Mouse (Mus musculus) cerebellum, adult 9-11 months (tissue): Measurements from ENCODE around the gene Bhmt.
A peak's percentile ranks its signal among the peaks of the same experiment; 100 is the strongest.

Experiments used
- DNase-seq: peaks from one replicate; pipeline ENCODE4 v3.0.0; 2022

Bhmt gene

DNA sequence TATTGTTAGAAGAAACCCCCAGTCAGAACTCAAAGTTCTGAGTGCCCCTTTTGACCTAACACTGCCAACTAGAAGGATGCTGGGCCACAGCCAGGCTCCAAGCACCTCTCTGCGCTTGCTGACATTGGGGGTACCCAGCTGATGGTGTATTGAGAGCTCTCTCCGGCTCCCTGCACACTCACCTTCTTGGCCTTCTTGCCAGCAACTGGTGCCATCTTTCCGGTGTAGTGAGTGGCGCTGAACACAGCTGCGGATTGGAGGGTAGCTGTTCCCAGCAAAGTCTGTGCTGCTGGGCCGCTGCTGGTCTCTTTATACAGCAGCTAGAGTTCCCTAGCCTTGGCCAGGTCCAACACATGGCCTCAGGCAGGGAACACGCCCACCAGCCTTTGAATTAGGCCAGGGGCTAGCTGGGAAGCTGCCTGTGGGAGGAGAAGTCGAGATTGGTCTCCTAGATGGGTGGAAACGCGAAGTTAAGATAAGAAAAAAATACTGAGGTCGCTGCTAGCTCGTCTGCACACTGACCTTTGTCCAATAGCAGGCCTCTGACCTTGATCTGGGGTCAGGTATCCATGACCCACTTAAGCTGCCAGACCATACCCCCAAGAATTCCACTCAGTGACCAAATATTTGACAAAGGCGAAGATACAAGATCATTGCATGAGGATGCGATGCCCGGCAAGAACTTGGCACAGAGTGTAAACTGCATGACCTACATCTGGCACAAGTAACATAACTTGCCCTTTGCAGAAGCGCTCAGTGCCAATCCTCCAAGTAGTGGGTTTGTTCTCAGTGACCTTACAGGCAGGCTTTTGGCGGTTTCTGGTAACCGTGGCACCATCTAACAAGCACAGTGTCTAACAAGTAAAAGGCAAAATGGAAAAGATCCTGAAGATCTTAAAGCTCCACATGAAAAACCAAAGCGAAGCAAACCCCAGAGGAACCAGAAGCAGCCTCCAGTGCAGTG is at the start of gene Bhmt:
Gene Bhmt (minus strand): TSS at position 680 of the 964 bp plus-strand sequence.
- no peak for DNase-seq

DNA sequence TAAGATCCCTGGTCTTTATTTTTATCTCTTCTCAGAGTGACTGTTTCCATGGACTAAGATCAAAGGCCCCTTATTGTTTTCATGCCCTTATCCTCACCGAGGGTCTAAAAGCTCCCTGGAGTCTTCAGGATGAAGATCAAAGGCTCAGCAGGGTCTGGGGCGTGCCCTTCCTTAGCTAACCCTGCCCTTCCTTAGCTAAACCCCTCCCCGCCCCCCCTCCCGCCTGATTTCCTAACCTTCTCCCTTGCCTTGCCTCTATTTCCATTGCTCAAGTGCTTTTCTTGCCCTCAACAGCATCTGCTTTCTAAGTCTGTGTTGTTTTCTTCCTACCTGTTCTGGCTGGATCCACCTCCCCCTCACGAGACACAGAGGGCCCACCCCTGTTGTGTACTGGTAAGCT is 49.6 kb upstream of the Bhmt start:
- DNase-seq, result no peak

- DNase-seq, result no peak
Measured at GRCm38 (mm10) chr13:93685226-93685625, 47.5 kb upstream of the Bhmt start.

- no peak for DNase-seq
Measured at GRCm38 (mm10) chr13:93683336-93683735, 45.6 kb upstream of the Bhmt start.

DNA sequence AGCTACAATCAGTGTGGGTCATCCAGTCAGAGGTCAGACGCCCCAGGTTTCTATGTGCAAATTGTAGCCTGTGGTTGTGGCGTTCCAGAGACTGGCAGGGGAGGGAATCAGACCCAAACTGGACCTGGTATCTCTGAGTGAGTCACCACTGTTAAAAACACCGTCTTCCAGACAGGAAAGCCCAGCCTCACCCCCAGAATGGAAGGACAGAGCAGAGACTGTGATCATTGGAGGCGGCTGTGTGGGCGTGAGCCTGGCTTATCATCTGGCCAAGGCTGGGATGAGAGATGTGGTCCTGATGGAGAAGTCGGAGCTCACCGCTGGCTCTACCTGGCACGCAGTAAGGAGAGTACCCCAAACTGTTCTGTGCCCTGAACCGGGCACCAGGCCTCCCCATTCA is 39.1 kb upstream of the Bhmt start:
- DNase-seq, result no peak

DNA sequence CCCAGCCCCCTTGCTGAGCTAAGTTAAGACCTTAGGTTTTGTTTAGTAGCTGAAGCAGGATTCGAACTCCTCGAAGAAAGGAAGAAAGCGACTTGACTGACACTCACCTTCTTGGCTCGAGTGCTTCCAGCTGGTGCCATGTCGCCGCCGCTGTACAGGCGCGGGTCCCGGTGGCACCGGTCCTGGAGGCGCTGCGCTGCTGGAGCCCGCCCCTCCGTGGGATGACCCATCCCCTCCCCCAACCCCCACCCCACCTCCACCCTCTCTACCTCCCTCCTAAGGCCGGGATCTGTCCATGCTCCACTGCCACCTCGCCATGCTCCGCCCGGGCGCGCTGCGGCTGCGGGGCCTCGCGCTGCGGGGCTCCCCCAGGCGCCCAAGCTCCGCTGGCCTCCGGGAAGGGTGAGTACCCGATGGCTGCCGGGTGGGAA is 36.4 kb upstream of the Bhmt start, which contains the start of the genes Bhmt2 and Dmgdh:
Gene Bhmt2 (minus strand): TSS at position 172 of the 431 bp plus-strand sequence.
Gene Dmgdh (plus strand): TSS at position 303 of the 431 bp plus-strand sequence.
- no peak for DNase-seq

- DNase-seq, result no peak
Measured at GRCm38 (mm10) chr13:93673296-93673695, 35.5 kb upstream of the Bhmt start.

- DNase-seq, result no peak
Measured at GRCm38 (mm10) chr13:93672371-93672770, 34.6 kb upstream of the Bhmt start.

GRCm38 (mm10) chr13:93667586-93667985 is 29.8 kb upstream of the Bhmt start:
- DNase-seq, result no peak

DNA sequence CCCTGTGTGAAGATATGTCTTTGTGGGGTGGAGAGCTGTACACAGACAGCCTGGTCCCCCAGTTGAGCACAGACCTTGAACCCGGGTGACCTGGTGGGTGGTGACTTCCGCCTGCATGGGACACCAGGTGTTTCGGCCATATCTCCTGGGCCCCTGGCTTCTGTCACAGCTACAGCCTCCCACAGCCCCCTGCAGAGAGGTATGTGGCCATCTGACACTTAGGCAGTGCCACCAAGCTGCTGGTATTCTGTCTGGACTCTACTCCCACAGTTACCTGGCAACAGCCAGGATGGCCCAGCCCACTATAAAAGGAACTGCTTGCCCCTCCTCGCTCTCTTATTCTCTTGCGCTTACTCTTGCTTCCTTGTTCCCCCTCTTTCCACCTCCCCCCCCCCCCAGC is 20.2 kb upstream of the Bhmt start:
- DNase-seq, result peak; percentile 54

DNA sequence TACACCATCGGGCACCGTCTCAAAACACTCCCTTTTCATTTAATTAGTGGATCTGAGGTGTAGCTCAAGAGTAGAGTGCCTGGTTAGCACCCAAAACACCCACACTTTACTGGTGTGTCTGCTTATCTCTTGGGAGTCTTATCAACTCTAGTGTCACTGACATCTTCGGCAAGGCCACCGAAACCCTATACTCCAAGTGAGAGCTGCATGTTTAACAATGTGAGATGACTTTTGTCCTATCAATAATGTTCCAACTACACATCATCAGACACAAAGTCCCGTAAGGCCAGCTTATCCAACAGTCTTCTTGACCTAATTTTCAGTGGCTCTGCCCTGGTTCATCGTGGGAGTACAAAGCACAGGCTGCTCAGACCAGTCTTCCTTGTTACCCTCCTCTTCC is 15.6 kb upstream of the Bhmt start:
- no peak for DNase-seq

- no peak for DNase-seq
Measured at GRCm38 (mm10) chr13:93648387-93649130, 10.8 kb upstream of the Bhmt start.

DNA sequence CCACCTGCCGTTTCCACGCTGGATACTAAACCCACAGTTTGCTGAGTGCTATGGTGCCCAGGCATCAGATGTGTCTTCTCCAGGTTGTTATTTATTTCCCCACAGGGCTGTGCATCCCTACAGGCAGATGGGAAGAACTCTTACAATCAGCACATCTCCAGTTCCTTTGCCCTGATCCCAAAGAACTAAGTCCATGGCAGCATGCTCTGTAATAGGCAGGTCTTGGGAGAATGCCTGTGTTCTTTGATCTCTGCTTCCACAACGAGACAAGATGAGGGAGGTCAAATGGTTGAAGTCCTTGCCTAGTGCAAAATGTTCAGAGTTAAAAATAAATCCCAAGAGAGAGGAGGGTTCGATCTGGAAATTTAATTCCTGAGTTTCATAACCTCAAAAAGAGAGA is 1.9 kb upstream of the Bhmt start:
- no peak for DNase-seq

- DNase-seq, result peak; percentile 57
Measured at GRCm38 (mm10) chr13:93636561-93636960, 1.2 kb downstream of the Bhmt start.

DNA sequence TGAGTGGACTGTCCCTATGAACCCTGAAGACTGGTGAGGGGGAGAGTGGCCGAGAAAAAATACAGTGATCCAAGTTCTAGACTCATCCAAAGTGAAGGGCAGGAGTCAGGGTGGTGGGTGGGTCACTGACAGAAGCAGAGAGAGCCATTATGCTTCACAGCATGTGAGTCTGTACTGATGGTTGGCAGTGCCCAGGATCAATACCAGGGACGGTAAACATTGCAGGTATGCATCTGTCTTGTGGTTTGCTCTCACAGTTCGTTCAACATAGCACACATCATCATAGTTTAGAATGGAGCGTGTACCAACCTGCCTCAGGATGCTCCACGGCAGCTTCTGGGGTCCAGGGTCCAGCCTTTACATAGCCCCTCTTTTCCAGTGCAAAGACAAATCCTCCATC is 4.8 kb downstream of the Bhmt start:
- no peak for DNase-seq

- peak; percentile 48 for DNase-seq
Measured at GRCm38 (mm10) chr13:93630941-93631705, 6.6 kb downstream of the Bhmt start.

DNA sequence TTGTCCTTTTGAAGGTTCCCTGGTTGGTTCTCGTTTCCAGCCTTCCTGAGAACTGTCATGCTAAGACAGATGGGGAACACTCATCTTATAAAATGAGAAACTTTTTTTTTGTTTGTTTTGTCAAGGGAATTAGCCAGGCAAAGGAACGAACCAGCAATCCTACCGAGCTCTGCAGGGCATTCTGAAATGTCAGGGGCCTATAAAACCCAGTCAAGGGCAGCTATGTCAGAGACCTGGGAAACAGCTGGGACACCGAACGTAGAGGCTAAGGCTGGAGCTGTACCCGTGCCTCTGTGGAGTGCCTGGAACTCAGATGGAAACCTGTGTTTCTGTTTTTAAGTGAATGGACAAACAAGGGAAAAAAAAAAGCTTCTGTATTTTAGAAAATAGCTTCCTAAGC is 8.9 kb downstream of the Bhmt start:
- DNase-seq, result no peak

- no peak for DNase-seq
Measured at GRCm38 (mm10) chr13:93614361-93614948, 23.3 kb downstream of the Bhmt start.

DNA sequence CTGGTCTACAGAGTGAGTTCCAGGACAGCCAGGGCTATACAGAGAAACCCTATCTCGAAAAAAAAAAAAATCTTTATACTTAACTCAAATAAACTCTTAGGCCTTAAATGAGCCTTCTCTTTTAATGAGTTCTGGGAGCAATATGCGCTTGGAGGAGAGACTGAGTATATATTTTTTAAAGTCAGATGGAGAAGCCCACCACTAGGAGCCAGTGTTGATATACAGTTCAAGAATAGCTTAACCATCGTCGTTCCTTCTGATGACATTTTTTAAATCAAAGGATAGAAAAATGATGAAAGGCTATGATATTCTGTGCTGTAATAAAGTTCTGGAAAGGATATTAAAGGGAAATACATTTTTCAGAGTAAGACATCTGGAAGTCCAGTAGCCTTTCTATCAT is 24.0 kb downstream of the Bhmt start:
- no peak for DNase-seq

DNA sequence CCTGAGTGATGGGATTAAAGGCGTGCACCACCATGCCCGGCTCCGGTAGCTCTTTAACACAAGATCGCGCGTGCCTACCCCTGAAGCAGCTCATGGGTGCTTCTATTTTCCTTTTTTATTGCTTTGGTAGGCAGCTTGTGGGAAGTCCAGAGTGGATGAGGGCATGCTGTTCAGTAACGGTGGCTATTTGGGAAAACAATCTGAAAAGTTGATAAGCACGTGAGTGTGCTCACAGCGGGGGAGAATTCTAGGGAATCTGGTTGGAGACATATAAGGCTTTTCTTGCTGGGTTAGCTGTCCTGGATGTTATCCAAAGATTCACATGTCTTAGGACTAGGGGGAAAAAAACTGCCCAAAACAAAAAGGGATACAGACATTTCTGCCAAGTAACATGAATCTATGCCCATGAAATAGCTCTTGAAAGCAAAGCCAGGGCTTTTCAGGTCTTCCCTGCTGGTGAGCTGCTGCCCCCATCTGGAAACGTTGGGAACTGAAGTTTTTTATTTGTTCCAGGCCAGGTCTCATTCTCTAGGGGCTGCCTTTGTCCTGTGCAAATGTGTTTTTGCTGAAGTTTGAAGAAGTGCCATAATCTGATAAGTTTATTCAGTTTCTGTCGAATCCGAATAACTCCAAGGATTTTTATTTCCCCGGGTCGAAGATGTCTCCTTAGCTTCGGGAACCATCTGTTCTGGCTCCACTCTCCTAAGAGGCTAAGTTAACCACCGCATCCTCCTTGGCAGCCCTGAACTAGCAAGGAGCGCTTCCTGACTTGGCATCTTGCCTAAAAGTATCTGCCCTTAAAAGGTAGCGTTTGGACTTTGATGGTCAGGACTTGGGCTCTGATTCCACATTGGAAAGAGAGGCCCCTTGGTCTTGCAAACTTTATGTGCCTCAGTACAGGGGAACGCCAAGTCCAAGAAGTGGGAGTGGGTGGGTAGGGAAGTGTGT is 24.8 kb downstream of the Bhmt start:
- peak; percentile 71 for DNase-seq

DNA sequence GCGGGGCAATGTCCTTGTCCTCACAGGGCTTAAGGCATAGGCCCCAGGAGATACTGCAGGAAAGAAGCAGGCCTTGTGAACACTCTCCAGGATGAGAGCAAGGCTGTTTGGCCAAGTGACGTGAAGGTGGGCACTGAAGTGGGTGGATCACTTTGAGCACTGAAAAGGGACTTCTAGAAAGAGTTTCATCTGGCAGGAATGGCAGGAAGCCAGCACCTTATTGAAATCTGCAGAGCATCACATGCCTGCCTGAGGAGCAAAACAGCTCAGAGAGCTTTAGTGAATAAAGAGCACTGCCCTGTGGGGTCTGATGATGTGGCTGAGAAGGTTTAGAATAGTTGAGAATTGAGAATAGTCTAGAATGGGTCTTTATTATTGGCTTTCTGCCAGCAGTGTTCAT is 29.3 kb downstream of the Bhmt start:
- DNase-seq, result no peak
